Mouse (Mus musculus) midbrain, embryonic 15.5 days (tissue): Measurements from ENCODE around the gene Iqsec1. TPM values are rescaled to one million over a fixed set of nuclear protein-coding genes. Genes with fewer than 3 reads are reported as not detected.
"Not testable (repeated sequence)": the region's sequence is repeated elsewhere in the genome, so short reads cannot be mapped to it uniquely, and the experiment has no call there.

Experiments
- ATAC-seq: fragments of 200-750 bp; cut with Nextera tagmentation; replicated peaks from 2 replicates; pipeline ENCODE4 v1.8.0; 2017; ENCODE audit warnings: moderate TSS enrichment
- H3K27ac ChIP-seq: fragments of 300-500 bp; sonication (generic); 2 replicates; pipeline ENCODE4 v1.5.1; 2015; ENCODE audit warnings: mild to moderate bottlenecking, inconsistent platforms
- H3K27me3 ChIP-seq: fragments of 300-500 bp; sonication (generic); replicated peaks from 2 replicates; pipeline ENCODE4 v1.6.1; 2015; ENCODE audit warnings: inconsistent platforms
- H3K36me3 ChIP-seq: fragments of 300-500 bp; sonication (generic); replicated peaks from 2 replicates; pipeline ENCODE4 v1.6.1; 2015; ENCODE audit warnings: inconsistent platforms
- H3K4me1 ChIP-seq: fragments of 300-500 bp; sonication (generic); 2 replicates; pipeline ENCODE4 v1.6.1; 2015; ENCODE audit warnings: inconsistent platforms
- H3K4me2 ChIP-seq: fragments of 300-500 bp; sonication (generic); 2 replicates; pipeline ENCODE4 v1.6.1; 2015; ENCODE audit warnings: inconsistent platforms, mild to moderate bottlenecking, moderate library complexity
- H3K4me3 ChIP-seq: fragments of 300-500 bp; sonication (generic); 2 replicates; pipeline ENCODE4 v1.5.1; 2015; ENCODE audit warnings: mild to moderate bottlenecking, inconsistent platforms
- H3K9ac ChIP-seq: fragments of 300-500 bp; sonication (generic); 2 replicates; pipeline ENCODE4 v1.6.1; 2015; ENCODE audit warnings: mild to moderate bottlenecking, inconsistent platforms
- H3K9me3 ChIP-seq: fragments of 300-500 bp; sonication (generic); 2 replicates; pipeline ENCODE4 v1.6.1; 2016; ENCODE audit warnings: inconsistent platforms
- WGBS: fragments of 180-500 bp; shearing (Covaris S2); methylation state at CpG from one replicate; pipeline ENCODE4 v1.1.7; 2015; ENCODE audit warnings: mixed read lengths; 5-methylcytosine and 5-hydroxymethylcytosine counted together
- polyA plus RNA-seq: library from polyadenylated mRNA; unstranded; fragments of >200 nt; fragmentation: Nextera tagmentation; extraction: Ambion mirVana; gene quantifications from 2 replicates; pipeline ENCODE4 v1.2.1, GENCODE M21; 2015

Gene Iqsec1
- polyA plus RNA-seq, 1 experiment from 2014 or later, result 25.9 TPM

DNA sequence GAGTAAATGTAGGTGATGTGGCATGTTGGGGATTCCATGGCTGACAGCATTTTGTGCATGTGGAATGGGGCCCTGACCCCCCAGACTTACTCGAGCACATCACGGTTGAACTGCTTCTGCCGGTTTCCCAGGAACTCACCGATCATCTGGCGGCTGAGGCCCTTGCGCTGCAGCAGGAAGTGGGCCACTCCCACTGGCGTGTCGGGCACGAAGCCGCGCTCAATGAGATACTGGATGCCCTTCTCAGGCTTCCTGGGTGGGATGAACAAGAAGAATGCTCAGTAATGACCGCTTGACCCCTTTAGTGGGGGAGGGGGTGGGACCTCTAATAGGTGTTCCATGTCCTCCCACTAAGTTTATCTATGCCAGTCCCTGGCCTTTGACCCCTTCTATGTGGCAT lies 308.1 kb downstream of the Iqsec1 start:
- Histone ChIP-seq H3K27me3 (no peaks in the 10 kb centered on the region), H3K4me3 (no peak overlapping the region), H3K4me1 (no peaks in the 10 kb centered on the region), H3K9me3 (no peaks in the 10 kb centered on the region), H3K9ac (no peak overlapping the region), H3K36me3 (peaks cover 40% of the 10 kb centered on the region), H3K4me2 (no peak overlapping the region), H3K27ac (no peak overlapping the region)
- 90% methylated on average over 12 of the region's 12 CpGs for WGBS
- ATAC-seq, result no peak

DNA sequence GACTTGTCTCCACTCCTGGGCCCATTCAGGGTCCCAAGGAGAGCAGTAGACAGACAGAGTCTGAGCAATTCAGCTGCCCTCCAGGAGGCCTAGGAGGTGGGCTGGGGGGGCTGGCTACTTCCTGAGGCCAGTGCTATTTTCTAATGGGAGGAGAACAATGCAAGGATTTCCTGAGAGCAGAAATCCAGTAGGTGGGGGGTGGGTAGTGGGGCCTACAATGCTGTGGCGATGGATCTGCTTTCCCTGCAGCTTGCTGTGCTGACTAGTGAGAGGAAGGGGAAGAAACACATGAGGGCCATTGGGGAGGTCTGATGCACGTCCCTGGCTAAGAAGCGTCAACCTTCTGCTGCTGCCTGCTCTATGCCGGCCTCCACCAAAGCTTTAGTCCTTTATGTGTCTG lies 309.7 kb downstream of the Iqsec1 start:
- no peak overlapping the region for H3K4me3 ChIP-seq
- ATAC-seq, result no peak
- no peak overlapping the region for H3K27ac ChIP-seq
- no peak overlapping the region for H3K9ac ChIP-seq
- 52% methylated on average over 4 of the region's 4 CpGs for WGBS
- no peak overlapping the region for H3K4me2 ChIP-seq
- peaks cover 50% of the 10 kb centered on the region for H3K36me3 ChIP-seq
- no peaks in the 10 kb centered on the region for H3K4me1 ChIP-seq
- no peaks in the 10 kb centered on the region for H3K9me3 ChIP-seq
- no peaks in the 10 kb centered on the region for H3K27me3 ChIP-seq

DNA sequence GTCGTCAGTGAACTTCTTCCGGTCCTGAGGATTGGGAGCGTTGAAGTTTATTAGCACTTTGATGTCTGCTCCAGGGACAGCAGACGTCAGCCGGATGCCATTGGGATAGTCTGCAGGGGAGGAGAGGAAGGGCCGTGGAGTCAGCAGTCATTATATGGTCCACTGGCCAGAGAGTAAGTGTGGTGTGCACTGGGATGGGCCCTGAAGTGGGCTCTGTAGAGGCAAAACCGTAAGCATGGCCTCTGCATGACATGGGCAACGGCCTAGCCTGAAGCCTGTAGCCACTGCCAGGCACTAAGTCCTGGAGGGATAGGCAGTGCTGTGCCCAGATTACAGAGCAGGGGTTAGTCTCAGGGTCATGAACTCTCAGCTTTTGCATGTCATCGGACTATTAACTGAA lies 319.8 kb downstream of the Iqsec1 start:
- Histone ChIP-seq H3K4me3 (no peak overlapping the region), H3K4me2 (no peak overlapping the region), H3K36me3 (peaks cover 76% of the 10 kb centered on the region), H3K4me1 (no peaks in the 10 kb centered on the region), H3K9me3 (no peaks in the 10 kb centered on the region), H3K27ac (no peak overlapping the region), H3K27me3 (no peaks in the 10 kb centered on the region), H3K9ac (no peak overlapping the region)
- 87% methylated on average over 9 of the region's 9 CpGs for WGBS
- no peak for ATAC-seq

DNA sequence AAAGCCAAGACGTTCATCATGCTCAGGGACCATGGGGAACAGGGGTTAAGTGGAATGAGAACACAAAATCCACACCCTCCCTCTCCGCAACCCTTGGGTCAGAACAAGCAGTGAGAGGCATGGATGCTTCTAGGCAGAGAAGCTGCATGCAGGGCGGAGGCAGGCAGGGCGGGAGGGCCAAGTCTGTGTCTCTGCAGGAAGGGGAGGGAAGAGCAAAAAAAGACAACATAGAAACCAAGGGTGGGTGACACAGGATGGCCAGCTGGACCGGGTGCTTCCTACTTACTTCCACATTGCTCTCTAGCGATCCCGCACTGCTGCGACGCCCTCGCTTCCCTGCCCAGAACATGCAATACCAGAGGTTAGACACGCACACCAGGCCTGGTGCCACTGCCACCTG lies 324.7 kb downstream of the Iqsec1 start:
- Histone ChIP-seq H3K9me3 (no peaks in the 10 kb centered on the region), H3K36me3 (peaks cover 43% of the 10 kb centered on the region; the same call in 1 of the 2 replicates), H3K27me3 (no peaks in the 10 kb centered on the region), H3K27ac (no peak overlapping the region), H3K9ac (no peak overlapping the region), H3K4me3 (no peak overlapping the region), H3K4me1 (no peaks in the 10 kb centered on the region), H3K4me2 (no peak overlapping the region)
- no peak for ATAC-seq
- WGBS, result 85% methylated on average over 11 of the region's 11 CpGs

DNA sequence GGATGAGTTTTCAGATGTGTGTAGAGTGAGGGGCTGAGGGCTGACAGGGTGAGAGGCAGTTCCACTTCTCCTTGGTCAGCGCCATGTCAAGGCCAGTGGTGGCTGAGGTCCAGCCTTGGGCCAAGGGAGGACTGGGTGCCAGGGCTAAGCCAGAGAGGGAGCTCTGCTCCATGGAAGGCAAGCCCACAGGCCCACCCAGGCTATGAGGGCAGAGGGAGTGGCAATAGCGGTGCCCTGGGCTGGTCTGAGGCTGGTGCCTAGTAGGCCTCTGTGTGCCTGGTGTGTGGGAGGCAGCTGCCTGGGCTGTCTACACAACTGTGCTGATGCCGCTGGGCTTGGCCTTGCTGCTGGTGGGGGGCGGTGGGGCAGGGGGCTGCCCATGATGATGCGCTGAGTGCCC lies 326.3 kb downstream of the Iqsec1 start:
- Histone ChIP-seq H3K36me3 (peaks cover 34% of the 10 kb centered on the region; the same call in 1 of the 2 replicates), H3K27me3 (no peaks in the 10 kb centered on the region), H3K9me3 (no peaks in the 10 kb centered on the region), H3K4me1 (no peaks in the 10 kb centered on the region), H3K4me3 (no peak overlapping the region), H3K4me2 (no peak overlapping the region), H3K9ac (no peak overlapping the region), H3K27ac (no peak overlapping the region)
- 0 out of 2 replicates have a peak, but pooled peaks have one; percentile 9 for ATAC-seq
- 96% methylated on average over 5 of the region's 5 CpGs for WGBS

DNA sequence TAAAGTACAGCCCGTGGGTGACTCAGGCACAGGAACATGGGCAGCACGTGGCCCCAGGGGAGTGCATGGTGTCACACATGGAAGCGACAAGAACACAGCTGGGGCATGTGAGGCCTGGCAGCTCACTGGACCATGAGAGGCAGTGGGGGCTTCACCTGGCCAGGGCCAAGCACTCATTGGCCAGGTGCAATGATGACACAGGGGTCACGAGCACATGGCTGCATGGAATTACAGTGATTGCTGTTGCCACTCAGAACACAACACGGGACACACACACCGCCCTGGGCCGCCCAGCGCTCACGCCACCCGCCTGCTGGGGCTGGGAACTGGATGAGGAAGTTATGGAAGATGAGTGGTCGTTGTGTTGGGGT lies 327.5 kb downstream of the Iqsec1 start:
- Histone ChIP-seq H3K9me3 (no peaks in the 10 kb centered on the region), H3K36me3 (peaks cover 22% of the 10 kb centered on the region; the same call in 1 of the 2 replicates), H3K27me3 (no peaks in the 10 kb centered on the region), H3K9ac (no peak overlapping the region), H3K27ac (no peak overlapping the region), H3K4me1 (no peaks in the 10 kb centered on the region), H3K4me2 (no peak overlapping the region), H3K4me3 (no peak overlapping the region)
- peak; percentile 16; the same call in 1 of the 2 replicates for ATAC-seq
- WGBS, result 83% methylated on average over 11 of the region's 11 CpGs

DNA sequence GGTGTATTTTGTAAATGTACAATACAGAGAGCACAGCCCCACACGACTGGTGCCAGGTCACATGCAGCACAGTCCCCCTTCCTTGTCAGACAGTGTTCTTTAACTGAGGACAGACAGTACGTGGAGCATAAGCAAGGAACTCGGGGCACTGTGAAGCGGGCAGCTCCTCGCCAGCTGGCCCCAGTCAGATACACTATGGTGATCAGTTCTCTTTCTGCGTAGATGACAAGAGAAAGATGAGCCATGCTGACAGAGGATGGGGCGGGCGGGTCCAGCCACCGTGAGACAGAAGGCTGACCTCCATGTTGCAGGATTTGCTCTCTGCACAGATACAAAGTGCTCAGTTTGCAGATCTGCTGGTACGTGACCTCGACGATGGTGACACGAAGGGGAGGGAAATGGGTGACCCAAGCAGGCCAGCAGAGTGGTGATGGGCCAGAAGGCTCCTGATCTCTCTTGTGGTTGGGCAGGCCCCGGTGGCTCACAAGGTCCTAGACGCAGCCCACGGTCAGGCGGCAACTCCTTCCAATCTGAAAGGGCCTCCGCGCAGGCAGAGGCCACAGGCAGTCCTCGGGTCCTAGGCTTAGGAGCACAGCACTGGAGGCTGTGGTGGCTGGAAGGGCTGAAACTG lies 328.0 kb downstream of the Iqsec1 start:
- Histone ChIP-seq H3K9ac (no peak overlapping the region), H3K9me3 (no peaks in the 10 kb centered on the region), H3K27me3 (no peaks in the 10 kb centered on the region), H3K4me3 (no peak overlapping the region), H3K4me2 (no peak overlapping the region), H3K4me1 (no peaks in the 10 kb centered on the region), H3K36me3 (peaks cover 17% of the 10 kb centered on the region; the same call in 1 of the 2 replicates), H3K27ac (no peak overlapping the region)
- 83% methylated on average over 20 of the region's 20 CpGs for WGBS
- 0 out of 2 replicates have a peak, but pooled peaks have one; percentile 1 for ATAC-seq

DNA sequence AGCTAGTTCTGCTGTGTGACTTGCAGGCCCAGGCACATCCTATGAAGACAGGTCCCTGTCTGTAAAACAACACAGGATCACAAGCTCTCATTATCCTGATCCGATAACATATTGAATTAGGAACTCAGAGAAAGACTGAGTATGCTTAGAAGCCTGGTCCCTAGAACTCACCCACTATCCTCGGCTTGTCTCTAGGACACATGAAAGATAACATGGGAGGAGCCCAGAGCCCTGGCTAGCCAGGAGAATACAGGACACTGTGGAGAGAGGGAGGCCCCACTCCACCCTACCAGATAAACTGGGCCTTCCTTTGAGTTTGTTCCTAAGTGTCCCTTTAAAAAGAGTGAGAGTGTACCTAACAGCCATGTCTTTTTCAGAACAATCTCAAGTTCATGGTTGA lies 328.6 kb downstream of the Iqsec1 start:
- Histone ChIP-seq H3K4me1 (no peaks in the 10 kb centered on the region), H3K27me3 (no peaks in the 10 kb centered on the region), H3K4me2 (no peak overlapping the region), H3K4me3 (no peak overlapping the region), H3K9ac (no peak overlapping the region), H3K27ac (no peak overlapping the region), H3K36me3 (peaks cover 13% of the 10 kb centered on the region; the same call in 1 of the 2 replicates), H3K9me3 (no peaks in the 10 kb centered on the region)
- ATAC-seq, result no peak
- WGBS, result 82% methylated on average over 2 of the region's 2 CpGs

DNA sequence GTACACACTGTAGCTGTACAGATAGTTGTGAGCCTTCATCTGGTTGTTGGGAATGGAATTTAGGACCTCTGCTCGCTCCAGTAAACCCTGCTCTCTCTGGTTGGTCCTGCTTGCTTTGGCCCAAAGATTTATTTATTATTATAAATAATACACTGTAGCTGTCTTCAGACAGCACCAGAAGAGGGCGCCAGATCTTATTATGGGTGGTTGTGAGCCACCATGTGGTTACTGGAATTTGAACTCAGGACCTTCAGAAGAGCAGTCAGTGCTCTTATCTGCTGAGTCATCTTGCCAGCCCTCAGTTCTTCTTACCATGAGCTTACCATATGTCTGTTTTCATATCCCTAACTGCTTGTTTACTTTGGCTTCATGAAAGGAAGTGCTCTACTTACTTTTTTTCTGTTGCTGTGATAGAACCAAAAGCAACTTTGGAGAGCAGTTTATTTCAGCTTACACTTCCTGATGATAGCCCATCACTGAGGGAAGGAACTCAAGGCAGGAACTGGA lies 332.1 kb downstream of the Iqsec1 start:
- H3K9me3 ChIP-seq, H3K27me3 ChIP-seq, ATAC-seq, H3K4me3 ChIP-seq, H3K36me3 ChIP-seq, H3K27ac ChIP-seq, H3K4me1 ChIP-seq, H3K9ac ChIP-seq, H3K4me2 ChIP-seq: not testable (repeated sequence)
- WGBS, result 75% methylated on average over 2 of the region's 2 CpGs

DNA sequence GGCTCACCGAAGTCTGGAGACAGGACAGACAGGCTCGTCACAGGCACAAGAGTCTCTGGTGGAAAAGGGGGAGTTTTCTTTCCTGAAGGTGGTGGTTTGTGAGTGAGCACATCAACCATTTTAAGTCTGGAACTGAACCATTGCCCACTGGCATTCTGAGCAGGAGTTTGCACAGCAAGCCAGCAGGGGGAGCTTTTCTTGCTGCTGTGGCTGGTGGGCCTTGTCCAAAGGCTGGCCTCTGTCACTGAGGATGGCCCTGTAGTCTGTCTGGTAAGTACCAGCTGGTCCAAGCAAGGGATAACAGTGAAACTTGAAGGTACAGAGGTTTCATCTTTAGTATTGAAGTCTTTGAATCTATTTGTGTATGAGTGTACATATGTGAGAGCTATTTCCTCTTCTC lies 334.7 kb downstream of the Iqsec1 start:
- no peaks in the 10 kb centered on the region for H3K27me3 ChIP-seq
- ATAC-seq, result no peak; the same call in 1 of the 2 replicates
- no peak overlapping the region for H3K4me2 ChIP-seq
- WGBS, result 67% methylated on average over 2 of the region's 2 CpGs
- H3K27ac ChIP-seq, result no peak overlapping the region
- H3K4me1 ChIP-seq, result no peaks in the 10 kb centered on the region
- no peak overlapping the region for H3K9ac ChIP-seq
- no peaks in the 10 kb centered on the region for H3K9me3 ChIP-seq
- H3K36me3 ChIP-seq, result no peaks in the 10 kb centered on the region
- H3K4me3 ChIP-seq, result no peak overlapping the region

DNA sequence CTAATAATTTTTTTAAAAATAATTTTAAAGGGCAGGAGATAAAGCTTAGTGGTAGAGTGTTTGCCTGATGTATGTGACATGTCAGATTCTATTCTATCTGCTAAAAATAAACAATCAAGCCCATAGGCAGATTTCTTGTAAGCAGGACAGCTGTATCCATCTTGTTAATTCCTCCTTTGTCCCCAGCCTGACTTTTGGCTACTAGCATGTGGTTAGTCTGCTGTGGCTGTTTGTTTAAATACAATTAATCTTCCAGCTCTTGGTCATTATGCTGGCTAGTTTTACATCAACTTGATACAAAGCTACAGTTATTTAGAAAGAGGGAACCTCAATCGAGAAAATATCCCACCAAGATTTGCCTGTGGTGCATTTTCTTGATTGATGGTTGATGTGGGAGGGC lies 337.9 kb downstream of the Iqsec1 start:
- Histone ChIP-seq H3K9ac (no peak overlapping the region), H3K27ac (no peak overlapping the region), H3K4me3 (no peak overlapping the region), H3K36me3 (no peaks in the 10 kb centered on the region), H3K4me1 (no peaks in the 10 kb centered on the region), H3K4me2 (no peak overlapping the region), H3K27me3 (no peaks in the 10 kb centered on the region), H3K9me3 (no peaks in the 10 kb centered on the region)
- 67% methylated on average over 1 of the region's 1 CpGs for WGBS
- ATAC-seq, result no peak

DNA sequence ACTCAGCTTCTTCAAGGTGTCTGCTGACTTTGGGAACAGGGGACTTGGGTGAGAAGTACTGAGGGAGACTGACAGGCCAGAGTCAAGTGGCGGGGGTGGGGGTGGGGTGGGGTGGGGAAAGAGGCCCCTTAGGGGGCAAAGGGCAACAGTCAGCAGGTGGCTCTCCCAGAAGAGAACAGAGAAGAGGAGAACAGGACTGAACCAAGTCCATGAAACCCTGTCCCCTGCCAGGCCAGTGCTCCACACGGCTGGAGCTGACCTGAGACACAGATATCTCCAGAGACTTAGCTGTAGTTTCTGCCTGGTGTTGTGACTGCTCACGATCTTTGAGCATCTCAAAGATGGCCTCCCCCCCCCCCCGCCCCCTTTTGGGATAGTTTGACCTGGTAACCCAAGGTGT lies 339.2 kb downstream of the Iqsec1 start:
- no peaks in the 10 kb centered on the region for H3K9me3 ChIP-seq
- ATAC-seq, result no peak
- H3K27me3 ChIP-seq, result no peaks in the 10 kb centered on the region
- H3K9ac ChIP-seq, result no peak overlapping the region
- WGBS, result 81% methylated on average over 4 of the region's 4 CpGs
- H3K36me3 ChIP-seq, result no peaks in the 10 kb centered on the region
- no peaks in the 10 kb centered on the region for H3K4me1 ChIP-seq
- no peak overlapping the region for H3K4me3 ChIP-seq
- H3K4me2 ChIP-seq, result no peak overlapping the region
- H3K27ac ChIP-seq, result no peak overlapping the region

DNA sequence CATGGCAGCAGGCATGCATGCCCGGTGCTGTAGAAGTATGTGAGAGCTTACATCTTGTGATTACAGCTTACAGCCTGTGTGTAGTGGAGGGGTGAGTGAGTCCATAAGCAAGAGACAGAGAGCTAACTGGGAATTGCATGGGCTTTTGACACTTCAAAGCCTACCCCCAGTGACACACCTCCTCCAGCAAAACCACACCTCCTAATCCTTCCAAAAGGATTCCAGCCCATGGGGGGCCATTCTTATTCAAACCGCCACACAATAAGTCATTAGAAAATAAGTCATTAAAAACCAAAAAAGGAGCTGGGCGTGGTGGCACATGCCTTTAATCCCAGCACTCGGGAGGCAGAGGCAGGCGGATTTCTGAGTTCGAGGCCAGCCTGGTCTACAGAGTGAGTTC lies 340.1 kb downstream of the Iqsec1 start:
- 88% methylated on average over 6 of the region's 6 CpGs for WGBS
- H3K4me1 ChIP-seq, result no peaks in the 10 kb centered on the region
- no peak overlapping the region for H3K4me2 ChIP-seq
- no peak for ATAC-seq
- no peak overlapping the region for H3K9ac ChIP-seq
- no peak overlapping the region for H3K4me3 ChIP-seq
- no peaks in the 10 kb centered on the region for H3K36me3 ChIP-seq
- no peaks in the 10 kb centered on the region for H3K27me3 ChIP-seq
- H3K27ac ChIP-seq, result no peak overlapping the region
- H3K9me3 ChIP-seq, result no peaks in the 10 kb centered on the region
